In the genomic region with DNA sequence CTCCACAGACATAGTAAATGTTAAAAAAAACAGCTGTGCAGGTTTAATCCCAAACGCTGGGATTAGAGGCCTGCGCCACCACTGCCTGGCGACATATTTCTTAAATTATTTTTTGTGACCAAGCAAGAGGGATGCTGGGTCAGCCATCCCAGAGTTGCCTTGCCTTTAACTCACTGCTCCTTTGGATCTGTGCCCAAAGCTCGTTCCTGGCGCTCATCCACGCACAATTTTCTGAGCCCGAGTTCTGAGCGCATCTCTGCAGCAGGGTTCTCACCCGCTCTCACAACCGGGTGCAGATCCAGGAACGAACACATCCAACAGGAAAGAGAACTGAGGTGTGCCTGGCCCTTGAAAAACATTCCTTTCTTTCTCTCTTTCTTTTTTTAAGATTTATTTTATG, we compare ENCODE assay signal across 12 mouse cellular contexts. TPM values are rescaled to one million over a fixed set of nuclear protein-coding genes. Genes with fewer than 3 reads are reported as not detected.
DNase-seq lines count a peak whose midpoint lies in the region; ATAC-seq and TF ChIP-seq lines count a peak whose summit lies in the region.
"Had no signal": no experiment of that assay in that cellular context is flagged by ENCODE, and none has a peak within 500 bp of the region (broad histone marks: within the 10 kb centered on the region; RNA-seq: fewer than 3 reads in every experiment).

No protein-coding gene starts in this region.

- no peaks in the 10 kb centered on the region for H3K27me3 ChIP-seq in forebrain, embryonic 14.5 days (replicated peaks; ENCODE audit: control insufficient read depth, insufficient read depth, low read length)
- no peaks in the 10 kb centered on the region for H3K27me3 ChIP-seq in forebrain, embryonic 15.5 days
- H3K27me3 ChIP-seq in liver, embryonic 12.5 days (replicated peaks): no peaks in the 10 kb centered on the region
- no peaks in the 10 kb centered on the region for H3K27me3 ChIP-seq in liver, postnatal 0 days (ENCODE audit: insufficient read depth, low read length)

- no peak overlapping the region; the same call in 1 of the 2 replicates for H3K4me2 ChIP-seq in forebrain, embryonic 14.5 days (ENCODE audit: low read length)
- H3K4me2 ChIP-seq in forebrain, embryonic 15.5 days (replicated peaks): no peak overlapping the region
- peak overlapping the region; percentile 95; the same call in 1 of the 2 replicates for H3K4me2 ChIP-seq in liver, embryonic 12.5 days
- H3K4me2 ChIP-seq in liver, postnatal 0 days (ENCODE audit: low read depth, low read length): no peak overlapping the region

- no peaks in the 10 kb centered on the region for H3K36me3 ChIP-seq in forebrain, embryonic 14.5 days (ENCODE audit: control insufficient read depth, insufficient read depth, low read length)
- no peaks in the 10 kb centered on the region for H3K36me3 ChIP-seq in forebrain, embryonic 15.5 days
- no peaks in the 10 kb centered on the region for H3K36me3 ChIP-seq in liver, embryonic 12.5 days
- H3K36me3 ChIP-seq in liver, postnatal 0 days (replicated peaks; ENCODE audit: insufficient read depth, low read length): no peaks in the 10 kb centered on the region
- H3K36me3 ChIP-seq: forebrain, embryonic 10.5 days; midbrain, embryonic 10.5 days had no signal

- H3K27ac ChIP-seq in forebrain, embryonic 14.5 days (ENCODE audit: low read depth, low read length): no peak overlapping the region
- H3K27ac ChIP-seq in forebrain, embryonic 15.5 days (replicated peaks): no peak overlapping the region
- H3K27ac ChIP-seq in liver, embryonic 12.5 days: 0 out of 2 replicates have a peak overlapping the region, but pooled peaks have one; percentile 36
- no peak overlapping the region for H3K27ac ChIP-seq in liver, postnatal 0 days (ENCODE audit: low read depth)
- H3K27ac ChIP-seq: midbrain, embryonic 10.5 days had no signal

- H3K4me1 ChIP-seq in forebrain, embryonic 14.5 days (ENCODE audit: control insufficient read depth, insufficient read depth, low read length): peaks cover 5% of the 10 kb centered on the region; the same call in 1 of the 2 replicates
- peaks cover 18% of the 10 kb centered on the region for H3K4me1 ChIP-seq in forebrain, embryonic 15.5 days
- peaks cover 39% of the 10 kb centered on the region for H3K4me1 ChIP-seq in liver, embryonic 12.5 days
- H3K4me1 ChIP-seq in liver, postnatal 0 days (ENCODE audit: insufficient read depth): peaks cover 18% of the 10 kb centered on the region; the same call in 1 of the 2 replicates

- H3K9ac ChIP-seq in forebrain, embryonic 14.5 days (ENCODE audit: low read length): no peak overlapping the region
- no peak overlapping the region for H3K9ac ChIP-seq in forebrain, embryonic 15.5 days (replicated peaks)
- H3K9ac ChIP-seq in liver, embryonic 12.5 days: no peak overlapping the region; the same call in 1 of the 2 replicates
- no peak overlapping the region for H3K9ac ChIP-seq in liver, postnatal 0 days (replicated peaks)

- ATAC-seq in forebrain, embryonic 14.5 days: no peak
- no peak for ATAC-seq in forebrain, embryonic 15.5 days (replicated peaks)
- no peak for ATAC-seq in liver, embryonic 12.5 days
- no peak for ATAC-seq in liver, postnatal 0 days
- ATAC-seq in megakaryocyte-erythroid progenitor cell, adult 5-6 weeks (replicated peaks; ENCODE audit: low FRiP score, low TSS enrichment, poor library complexity, severe bottlenecking): no peak

- TF ChIP-seq EP300 in liver, postnatal 0 days (IDR thresholded peaks at IDR 0.05; ENCODE audit: low read depth): no peak

- no peak overlapping the region for H3K4me3 ChIP-seq in forebrain, embryonic 14.5 days (ENCODE audit: low read depth, low read length)
- H3K4me3 ChIP-seq in forebrain, embryonic 15.5 days: no peak overlapping the region
- no peak overlapping the region for H3K4me3 ChIP-seq in liver, embryonic 12.5 days
- no peak overlapping the region for H3K4me3 ChIP-seq in liver, postnatal 0 days (ENCODE audit: low read depth, low read length)

- WGBS in forebrain, embryonic 14.5 days: 61% methylated on average over 11 of the region's 11 CpGs
- 54% methylated on average over 11 of the region's 11 CpGs for WGBS in forebrain, embryonic 15.5 days
- WGBS in liver, embryonic 12.5 days (ENCODE audit: insufficient replicate concordance): 60% methylated on average over 11 of the region's 11 CpGs
- 62% methylated on average over 11 of the region's 11 CpGs for WGBS in liver, postnatal 0 days (ENCODE audit: insufficient replicate concordance)

- TF ChIP-seq CTCF in liver, postnatal 0 days (IDR thresholded peaks at IDR 0.05; ENCODE audit: low read depth): no peak

- H3K9me3 ChIP-seq in forebrain, embryonic 14.5 days (replicated peaks; ENCODE audit: control insufficient read depth, low read length): no peaks in the 10 kb centered on the region
- no peaks in the 10 kb centered on the region for H3K9me3 ChIP-seq in forebrain, embryonic 15.5 days
- H3K9me3 ChIP-seq in liver, embryonic 12.5 days (replicated peaks): 0 out of 2 replicates have a peak, but pooled peaks cover under 1% of the 10 kb centered on the region
- no peaks in the 10 kb centered on the region for H3K9me3 ChIP-seq in liver, postnatal 0 days (ENCODE audit: low read length)
- H3K9me3 ChIP-seq: forebrain, embryonic 10.5 days; midbrain, embryonic 10.5 days had no signal

- DNase-seq in forebrain, embryonic 14.5 days (ENCODE audit: low spot score): peak; percentile 25
- no peak for DNase-seq in liver, postnatal 0 days
- peak; percentile 15 to 31 for DNase-seq in cerebellum, adult 18-20 months
- peak; percentile 53 to 56 for DNase-seq in kidney, postnatal 25 days
- DNase-seq in yolk sac, embryonic 10.5 days (ENCODE audit: low spot score): no peak

RNA-seq across cellular contexts. Expression of gene Hnf1a, which starts 7.6 kb away (rescaled TPM):
- polyA plus RNA-seq in forebrain, embryonic 14.5 days (2014; fragmentation: Nextera tagmentation; extraction: Ambion mirVana): not detected in 2 replicates
- not detected in 2 replicates for polyA plus RNA-seq in forebrain, embryonic 15.5 days (2015; fragmentation: Nextera tagmentation; extraction: Ambion mirVana)
- polyA plus RNA-seq in liver, embryonic 12.5 days (2016; fragmentation: Nextera tagmentation; extraction: Ambion mirVana): 3.8 and 3.9 TPM in 2 replicates
- polyA plus RNA-seq in liver, postnatal 0 days (2015; fragmentation: Nextera tagmentation; extraction: Ambion mirVana): 5.6 and 7.0 TPM in 2 replicates
- total RNA-seq in megakaryocyte-erythroid progenitor cell, adult 5-6 weeks (2014; fragmentation: Nextera tagmentation): not detected in 2 replicates
- total RNA-seq in megakaryocyte-erythroid progenitor cell, adult 5-6 weeks (2017): not detected in 2 replicates
- total RNA-seq: heart, adult 18-20 months; left cerebral cortex, adult 8-10 months had no signal
- polyA plus RNA-seq: forebrain, embryonic 10.5 days had no signal

RNA-seq across cellular contexts. Expression of gene Sppl3, which starts 32.5 kb away (rescaled TPM):
- polyA plus RNA-seq in forebrain, embryonic 14.5 days (2014; fragmentation: Nextera tagmentation; extraction: Ambion mirVana): 20.3 and 24.0 TPM in 2 replicates
- 19.2 and 31.7 TPM in 2 replicates for polyA plus RNA-seq in forebrain, embryonic 15.5 days (2015; fragmentation: Nextera tagmentation; extraction: Ambion mirVana)
- polyA plus RNA-seq in liver, embryonic 12.5 days (2016; fragmentation: Nextera tagmentation; extraction: Ambion mirVana): 19.3 and 23.7 TPM in 2 replicates
- polyA plus RNA-seq in liver, postnatal 0 days (2015; fragmentation: Nextera tagmentation; extraction: Ambion mirVana): 9.2 and 11.5 TPM in 2 replicates
- total RNA-seq in megakaryocyte-erythroid progenitor cell, adult 5-6 weeks (2014; fragmentation: Nextera tagmentation): 47.2 and 47.5 TPM in 2 replicates
- 20.0 and 23.0 TPM in 2 replicates for total RNA-seq in megakaryocyte-erythroid progenitor cell, adult 5-6 weeks (2017)

RNA-seq across cellular contexts. Expression of gene 2210016L21Rik, which starts 36.5 kb away (rescaled TPM):
- 90.5 and 95.3 TPM in 2 replicates for polyA plus RNA-seq in forebrain, embryonic 14.5 days (2014; fragmentation: Nextera tagmentation; extraction: Ambion mirVana)
- 98.1 and 103 TPM in 2 replicates for polyA plus RNA-seq in forebrain, embryonic 15.5 days (2015; fragmentation: Nextera tagmentation; extraction: Ambion mirVana)
- polyA plus RNA-seq in liver, embryonic 12.5 days (2016; fragmentation: Nextera tagmentation; extraction: Ambion mirVana): 22.1 and 25.2 TPM in 2 replicates
- polyA plus RNA-seq in liver, postnatal 0 days (2015; fragmentation: Nextera tagmentation; extraction: Ambion mirVana): 10.4 and 15.3 TPM in 2 replicates
- total RNA-seq in megakaryocyte-erythroid progenitor cell, adult 5-6 weeks (2014; fragmentation: Nextera tagmentation): 20.0 and 21.2 TPM in 2 replicates
- total RNA-seq in megakaryocyte-erythroid progenitor cell, adult 5-6 weeks (2017): 13.2 and 20.1 TPM in 2 replicates

RNA-seq across cellular contexts. Expression of gene Oasl1, which starts 55.4 kb away (rescaled TPM):
- polyA plus RNA-seq in forebrain, embryonic 14.5 days (2014; fragmentation: Nextera tagmentation; extraction: Ambion mirVana): 0.10 and 0.28 TPM in 2 replicates
- 0.17 and 0.23 TPM in 2 replicates for polyA plus RNA-seq in forebrain, embryonic 15.5 days (2015; fragmentation: Nextera tagmentation; extraction: Ambion mirVana)
- polyA plus RNA-seq in liver, embryonic 12.5 days (2016; fragmentation: Nextera tagmentation; extraction: Ambion mirVana): 0.29 and 0.30 TPM in 2 replicates
- 2.2 TPM in 2 replicates for polyA plus RNA-seq in liver, postnatal 0 days (2015; fragmentation: Nextera tagmentation; extraction: Ambion mirVana)
- total RNA-seq in megakaryocyte-erythroid progenitor cell, adult 5-6 weeks (2014; fragmentation: Nextera tagmentation): 12.2 and 21.1 TPM in 2 replicates
- 2.6 and 7.0 TPM in 2 replicates for total RNA-seq in megakaryocyte-erythroid progenitor cell, adult 5-6 weeks (2017)
- polyA plus RNA-seq: forebrain, embryonic 10.5 days; midbrain, embryonic 10.5 days had no signal

Comparison
In these comparisons a context has a peak if more than half of its experiments do, and no peak if none do; other contexts are left out.
1. DNase-seq: peak in forebrain, embryonic 14.5 days (single experiment), cerebellum, adult 18-20 months (2 of 2) and kidney, postnatal 25 days (2 of 2); none in liver, postnatal 0 days (single experiment) and yolk sac, embryonic 10.5 days (single experiment).